13 mouse cellular contexts compared by ENCODE assay signal in the genomic region with DNA sequence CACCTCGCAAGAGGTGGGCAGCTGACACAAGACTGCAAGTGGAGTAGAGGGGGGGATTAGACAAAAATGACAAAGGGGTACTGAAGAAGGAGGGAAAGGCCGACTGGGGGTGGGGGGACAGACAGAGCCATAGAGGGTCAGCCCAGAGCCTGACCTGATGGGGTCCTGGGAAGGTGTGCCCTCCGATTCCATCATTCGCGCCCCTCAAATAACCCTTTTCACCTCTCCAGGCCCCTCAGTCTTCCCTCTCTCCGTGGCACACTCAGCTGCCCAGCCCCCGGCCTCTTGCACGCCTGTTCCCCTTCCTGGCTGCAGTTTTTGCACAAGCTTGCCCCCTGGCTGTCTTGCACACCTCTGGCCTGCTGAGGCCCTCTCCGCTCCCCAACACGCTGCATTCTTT. TPM values are rescaled to one million over a fixed set of nuclear protein-coding genes. Genes with fewer than 3 reads are reported as not detected.
DNase-seq lines count a peak whose midpoint lies in the region; ATAC-seq and TF ChIP-seq lines count a peak whose summit lies in the region.
"Had no signal": no experiment of that assay in that cellular context is flagged by ENCODE, and none has a peak within 500 bp of the region (broad histone marks: within the 10 kb centered on the region; RNA-seq: fewer than 3 reads in every experiment).

No protein-coding gene starts in this region.

- WGBS in heart, embryonic 10.5 days = 15% methylated on average over 10 of the region's 10 CpGs
- 17% methylated on average over 10 of the region's 10 CpGs for WGBS in liver, embryonic 11.5 days
- 14% methylated on average over 9 of the region's 10 CpGs for WGBS in liver, postnatal 0 days (ENCODE audit: insufficient replicate concordance)
- WGBS in hindbrain, embryonic 12.5 days = 11% methylated on average over 9 of the region's 10 CpGs
- 15% methylated on average over 10 of the region's 10 CpGs for WGBS in midbrain, postnatal 0 days

- H3K36me3 ChIP-seq in heart, embryonic 10.5 days = no peaks in the 10 kb centered on the region
- H3K36me3 ChIP-seq in liver, embryonic 11.5 days (ENCODE audit: control insufficient read depth, insufficient read depth, low read length) = no peaks in the 10 kb centered on the region
- no peaks in the 10 kb centered on the region for H3K36me3 ChIP-seq in liver, postnatal 0 days (replicated peaks; ENCODE audit: insufficient read depth, low read length)
- H3K36me3 ChIP-seq in hindbrain, embryonic 12.5 days = no peaks in the 10 kb centered on the region
- peaks cover 17% of the 10 kb centered on the region for H3K36me3 ChIP-seq in midbrain, postnatal 0 days (ENCODE audit: insufficient read depth, low read length)
- H3K36me3 ChIP-seq: liver, embryonic 12.5 days had no signal

- H3K4me1 ChIP-seq in heart, embryonic 10.5 days = peaks cover 62% of the 10 kb centered on the region
- peaks cover 20% of the 10 kb centered on the region for H3K4me1 ChIP-seq in liver, embryonic 11.5 days (replicated peaks; ENCODE audit: control insufficient read depth, insufficient read depth, low read length)
- peaks cover 16% of the 10 kb centered on the region for H3K4me1 ChIP-seq in liver, postnatal 0 days (ENCODE audit: insufficient read depth)
- H3K4me1 ChIP-seq in hindbrain, embryonic 12.5 days = peaks cover 63% of the 10 kb centered on the region
- no peaks in the 10 kb centered on the region for H3K4me1 ChIP-seq in midbrain, postnatal 0 days (ENCODE audit: insufficient read depth, low read length)

- H3K27ac ChIP-seq in heart, embryonic 10.5 days = peak overlapping the region; percentile 82
- H3K27ac ChIP-seq in liver, embryonic 11.5 days (ENCODE audit: low read depth, low read length) = no peak overlapping the region
- H3K27ac ChIP-seq in liver, postnatal 0 days (ENCODE audit: low read depth) = no peak overlapping the region
- H3K27ac ChIP-seq in hindbrain, embryonic 12.5 days = no peak overlapping the region
- H3K27ac ChIP-seq in midbrain, postnatal 0 days (ENCODE audit: low read depth, low read length) = peak overlapping the region; percentile 43; the same call in 1 of the 2 replicates
- H3K27ac ChIP-seq: liver, embryonic 12.5 days had no signal

- no peak for DNase-seq in heart, embryonic 10.5 days (ENCODE audit: low spot score)
- DNase-seq in heart, adult 9 months (ENCODE audit: low spot score in 2 of 2) = no peak
- DNase-seq in liver, embryonic 11.5 days (ENCODE audit: low spot score) = no peak
- DNase-seq in liver, postnatal 0 days = no peak
- no peak for DNase-seq in midbrain, postnatal 0 days (ENCODE audit: low spot score)
- no peak for DNase-seq in adrenal gland, adult (ENCODE audit: inconsistent age in 2 of 2, low spot score in 1 of 2)
- DNase-seq in cerebellum, postnatal 14 days = no peak
- DNase-seq: adrenal gland, postnatal 25 days; gastrocnemius, postnatal 25 days had no signal

- H3K4me3 ChIP-seq in heart, embryonic 10.5 days = peak overlapping the region; percentile 53
- H3K4me3 ChIP-seq in liver, embryonic 11.5 days (ENCODE audit: low read depth, low read length) = peak overlapping the region; percentile 6; the same call in 1 of the 2 replicates
- H3K4me3 ChIP-seq in liver, postnatal 0 days (ENCODE audit: low read depth, low read length) = no peak overlapping the region
- H3K4me3 ChIP-seq in hindbrain, embryonic 12.5 days = no peak overlapping the region
- H3K4me3 ChIP-seq in midbrain, postnatal 0 days (ENCODE audit: low read depth, low read length) = no peak overlapping the region
- H3K4me3 ChIP-seq: erythroblast, embryonic 14.5 days; liver, embryonic 12.5 days had no signal

- H3K4me2 ChIP-seq in liver, embryonic 11.5 days = peak overlapping the region; percentile 33
- H3K4me2 ChIP-seq in liver, postnatal 0 days (ENCODE audit: low read depth, low read length) = no peak overlapping the region
- H3K4me2 ChIP-seq in hindbrain, embryonic 12.5 days (replicated peaks) = peak overlapping the region; percentile 19
- H3K4me2 ChIP-seq in midbrain, postnatal 0 days (ENCODE audit: low read depth, low read length, poor library complexity, severe bottlenecking) = no peak overlapping the region
- H3K4me2 ChIP-seq: liver, embryonic 12.5 days had no signal

- no peak for TF ChIP-seq EP300 in liver, postnatal 0 days (IDR thresholded peaks at IDR 0.05; ENCODE audit: low read depth)

- no peaks in the 10 kb centered on the region for H3K9me3 ChIP-seq in heart, embryonic 10.5 days
- H3K9me3 ChIP-seq in liver, embryonic 11.5 days (ENCODE audit: control insufficient read depth, low read length) = no peaks in the 10 kb centered on the region
- H3K9me3 ChIP-seq in liver, postnatal 0 days (ENCODE audit: low read length) = no peaks in the 10 kb centered on the region
- H3K9me3 ChIP-seq in hindbrain, embryonic 12.5 days (replicated peaks) = no peaks in the 10 kb centered on the region
- no peaks in the 10 kb centered on the region for H3K9me3 ChIP-seq in midbrain, postnatal 0 days (ENCODE audit: low read length)
- H3K9me3 ChIP-seq: liver, embryonic 12.5 days had no signal

- no peak for TF ChIP-seq CTCF in liver, postnatal 0 days (IDR thresholded peaks at IDR 0.05; ENCODE audit: low read depth)
- TF ChIP-seq CTCF in midbrain, postnatal 0 days (IDR thresholded peaks at IDR 0.05) = 0 out of 2 replicates have a peak, but pooled peaks have one; percentile 31

- H3K9ac ChIP-seq in liver, embryonic 11.5 days (ENCODE audit: low read depth, low read length) = no peak overlapping the region
- no peak overlapping the region for H3K9ac ChIP-seq in liver, postnatal 0 days (replicated peaks)
- peak overlapping the region; percentile 39; the same call in 1 of the 2 replicates for H3K9ac ChIP-seq in hindbrain, embryonic 12.5 days
- no peak overlapping the region for H3K9ac ChIP-seq in midbrain, postnatal 0 days (replicated peaks; ENCODE audit: low read length, poor library complexity, severe bottlenecking)
- H3K9ac ChIP-seq: liver, embryonic 12.5 days had no signal

- ATAC-seq in liver, embryonic 11.5 days (replicated peaks; ENCODE audit: low FRiP score) = no peak
- ATAC-seq in liver, postnatal 0 days = no peak
- ATAC-seq in hindbrain, embryonic 12.5 days (ENCODE audit: low FRiP score) = no peak
- ATAC-seq in midbrain, postnatal 0 days (ENCODE audit: low FRiP score) = no peak
- ATAC-seq: liver, embryonic 12.5 days had no signal

- H3K27me3 ChIP-seq in heart, embryonic 10.5 days (ENCODE audit: insufficient read depth, poor library complexity, severe bottlenecking) = peaks cover 87% of the 10 kb centered on the region
- peaks cover 90% of the 10 kb centered on the region for H3K27me3 ChIP-seq in liver, embryonic 11.5 days (replicated peaks; ENCODE audit: control insufficient read depth, insufficient read depth, low read length)
- H3K27me3 ChIP-seq in liver, postnatal 0 days (ENCODE audit: insufficient read depth, low read length) = peaks cover 77% of the 10 kb centered on the region
- peaks cover 83% of the 10 kb centered on the region for H3K27me3 ChIP-seq in hindbrain, embryonic 12.5 days
- H3K27me3 ChIP-seq in midbrain, postnatal 0 days (ENCODE audit: insufficient read depth, low read length) = peaks cover under 1% of the 10 kb centered on the region; the same call in 1 of the 2 replicates

RNA-seq across cellular contexts. Expression of a gene that starts 26.4 kb away (rescaled TPM):
- polyA plus RNA-seq in heart, embryonic 10.5 days (2016; fragmentation: Nextera tagmentation; extraction: Ambion mirVana) = 0.74 and 0.78 TPM in 2 replicates
- 0.35 and 0.40 TPM in 2 replicates for polyA plus RNA-seq in liver, embryonic 11.5 days (2014; fragmentation: Nextera tagmentation; extraction: Ambion mirVana)
- polyA plus RNA-seq in liver, postnatal 0 days (2015; fragmentation: Nextera tagmentation; extraction: Ambion mirVana) = 0.04 TPM in 1 of 2 replicates, not detected in the other
- polyA plus RNA-seq in hindbrain, embryonic 12.5 days (2016; fragmentation: Nextera tagmentation; extraction: Ambion mirVana) = 6.8 and 7.5 TPM in 2 replicates
- 119 and 144 TPM in 2 replicates for total RNA-seq in midbrain, postnatal 0 days (2014; rRNA removed)
- polyA plus RNA-seq in midbrain, postnatal 0 days (2015; fragmentation: Nextera tagmentation; extraction: Ambion mirVana) = 88.4 and 96.7 TPM in 2 replicates
- total RNA-seq: monocyte, adult 5-6 weeks had no signal
- polyA plus RNA-seq: erythroblast, embryonic 14.5 days had no signal

RNA-seq across cellular contexts. Expression of a gene that starts 28.1 kb away (rescaled TPM):
- 0.49 and 0.83 TPM in 2 replicates for polyA plus RNA-seq in heart, embryonic 10.5 days (2016; fragmentation: Nextera tagmentation; extraction: Ambion mirVana)
- 0.83 and 0.93 TPM in 2 replicates for polyA plus RNA-seq in liver, embryonic 11.5 days (2014; fragmentation: Nextera tagmentation; extraction: Ambion mirVana)
- 0.15 and 0.18 TPM in 2 replicates for polyA plus RNA-seq in liver, postnatal 0 days (2015; fragmentation: Nextera tagmentation; extraction: Ambion mirVana)
- 1.1 and 1.9 TPM in 2 replicates for polyA plus RNA-seq in hindbrain, embryonic 12.5 days (2016; fragmentation: Nextera tagmentation; extraction: Ambion mirVana)
- total RNA-seq in midbrain, postnatal 0 days (2014; rRNA removed) = 0.38 and 1.4 TPM in 2 replicates
- 3.8 and 5.2 TPM in 2 replicates for polyA plus RNA-seq in midbrain, postnatal 0 days (2015; fragmentation: Nextera tagmentation; extraction: Ambion mirVana)
- total RNA-seq: gastrocnemius, postnatal 25 days; monocyte, adult 5-6 weeks had no signal

RNA-seq across cellular contexts. Expression of a gene that starts 47.5 kb away (rescaled TPM):
- 0.47 and 0.84 TPM in 2 replicates for polyA plus RNA-seq in heart, embryonic 10.5 days (2016; fragmentation: Nextera tagmentation; extraction: Ambion mirVana)
- polyA plus RNA-seq in liver, embryonic 11.5 days (2014; fragmentation: Nextera tagmentation; extraction: Ambion mirVana) = 0.62 and 0.69 TPM in 2 replicates
- polyA plus RNA-seq in liver, postnatal 0 days (2015; fragmentation: Nextera tagmentation; extraction: Ambion mirVana) = not detected in 2 replicates
- polyA plus RNA-seq in hindbrain, embryonic 12.5 days (2016; fragmentation: Nextera tagmentation; extraction: Ambion mirVana) = 12.5 and 12.8 TPM in 2 replicates
- total RNA-seq in midbrain, postnatal 0 days (2014; rRNA removed) = 48.1 and 60.3 TPM in 2 replicates
- polyA plus RNA-seq in midbrain, postnatal 0 days (2015; fragmentation: Nextera tagmentation; extraction: Ambion mirVana) = 33.9 and 39.2 TPM in 2 replicates

RNA-seq across cellular contexts. Expression of a gene that starts 50.8 kb away (rescaled TPM):
- polyA plus RNA-seq in heart, embryonic 10.5 days (2016; fragmentation: Nextera tagmentation; extraction: Ambion mirVana) = 0.60 and 1.2 TPM in 2 replicates
- polyA plus RNA-seq in liver, embryonic 11.5 days (2014; fragmentation: Nextera tagmentation; extraction: Ambion mirVana) = 0.90 and 1.1 TPM in 2 replicates
- polyA plus RNA-seq in liver, postnatal 0 days (2015; fragmentation: Nextera tagmentation; extraction: Ambion mirVana) = 1.6 and 1.8 TPM in 2 replicates
- 2.0 and 2.9 TPM in 2 replicates for polyA plus RNA-seq in hindbrain, embryonic 12.5 days (2016; fragmentation: Nextera tagmentation; extraction: Ambion mirVana)
- 3.2 and 3.9 TPM in 2 replicates for total RNA-seq in midbrain, postnatal 0 days (2014; rRNA removed)
- 3.5 and 3.8 TPM in 2 replicates for polyA plus RNA-seq in midbrain, postnatal 0 days (2015; fragmentation: Nextera tagmentation; extraction: Ambion mirVana)

Comparison
In these comparisons a context has a peak if more than half of its experiments do, and no peak if none do; other contexts are left out.
1. H3K4me3 ChIP-seq: peak in heart, embryonic 10.5 days (single experiment) and liver, embryonic 11.5 days (single experiment); none in liver, postnatal 0 days (single experiment), hindbrain, embryonic 12.5 days (single experiment) and midbrain, postnatal 0 days (single experiment).
2. H3K4me2 ChIP-seq: peak in liver, embryonic 11.5 days (single experiment) and hindbrain, embryonic 12.5 days (single experiment); none in liver, postnatal 0 days (single experiment) and midbrain, postnatal 0 days (single experiment).
3. H3K27ac ChIP-seq: peak in heart, embryonic 10.5 days (single experiment) and midbrain, postnatal 0 days (single experiment); none in liver, embryonic 11.5 days (single experiment), liver, postnatal 0 days (single experiment) and hindbrain, embryonic 12.5 days (single experiment).
4. RNA of a gene that starts 26.4 kb away (polyA plus RNA-seq): 88.4 to 96.7 TPM in midbrain, postnatal 0 days; 6.8 to 7.5 TPM in hindbrain, embryonic 12.5 days, 0.74 to 0.78 TPM in heart, embryonic 10.5 days, 0.35 to 0.40 TPM in liver, embryonic 11.5 days and 0.04 TPM in liver, postnatal 0 days; every median in the first group is over 10 times any median in the second.